Mouse (Mus musculus) intestine, embryonic 15.5 days (tissue): ENCODE results near the gene Mycn. TPM values are rescaled to one million over a fixed set of nuclear protein-coding genes. Genes with fewer than 3 reads are reported as not detected.

ENCODE experiments used
- ATAC-seq: fragments of 200-750 bp; cut with Nextera tagmentation; 2 replicates; pipeline ENCODE4 v1.8.0; 2017; ENCODE audit warnings: moderate TSS enrichment, moderate library complexity
- H3K27ac ChIP-seq: fragments of 300-500 bp; sonication (generic); 2 replicates; pipeline ENCODE4 v1.5.1; 2015; ENCODE audit warnings: mild to moderate bottlenecking, inconsistent platforms
- H3K27me3 ChIP-seq: fragments of 300-500 bp; sonication (generic); replicated peaks from 2 replicates; pipeline ENCODE4 v1.6.1; 2015; ENCODE audit warnings: inconsistent platforms
- H3K36me3 ChIP-seq: fragments of 300-500 bp; sonication (generic); 2 replicates; pipeline ENCODE4 v1.6.1; 2015; ENCODE audit warnings: inconsistent platforms
- H3K4me1 ChIP-seq: fragments of 300-500 bp; sonication (generic); replicated peaks from 2 replicates; pipeline ENCODE4 v1.6.1; 2015; ENCODE audit warnings: inconsistent platforms
- H3K4me2 ChIP-seq: fragments of 300-500 bp; sonication (generic); replicated peaks from 2 replicates; pipeline ENCODE4 v1.6.1; 2015; ENCODE audit warnings: mild to moderate bottlenecking, inconsistent platforms
- H3K4me3 ChIP-seq: fragments of 300-500 bp; sonication (generic); replicated peaks from 2 replicates; pipeline ENCODE4 v1.5.1; 2015; ENCODE audit warnings: inconsistent platforms
- H3K9ac ChIP-seq: fragments of 300-500 bp; sonication (generic); 2 replicates; pipeline ENCODE4 v1.6.1; 2015; ENCODE audit warnings: inconsistent platforms
- H3K9me3 ChIP-seq: fragments of 300-500 bp; sonication (generic); 2 replicates; pipeline ENCODE4 v1.6.1; 2016; ENCODE audit warnings: inconsistent platforms
- WGBS: fragments of 180-500 bp; shearing (Covaris S2); methylation state at CpG from one replicate; pipeline ENCODE4 v1.1.7; 2015; 5-methylcytosine and 5-hydroxymethylcytosine counted together
- polyA plus RNA-seq: library from polyadenylated mRNA; unstranded; fragments of >200 nt; fragmentation: Nextera tagmentation; extraction: Ambion mirVana; gene quantifications from 2 replicates; pipeline ENCODE4 v1.2.1, GENCODE M21; 2015

Mycn gene
- polyA plus RNA-seq, 1 experiment from 2014 or later = 89.8 TPM

DNA sequence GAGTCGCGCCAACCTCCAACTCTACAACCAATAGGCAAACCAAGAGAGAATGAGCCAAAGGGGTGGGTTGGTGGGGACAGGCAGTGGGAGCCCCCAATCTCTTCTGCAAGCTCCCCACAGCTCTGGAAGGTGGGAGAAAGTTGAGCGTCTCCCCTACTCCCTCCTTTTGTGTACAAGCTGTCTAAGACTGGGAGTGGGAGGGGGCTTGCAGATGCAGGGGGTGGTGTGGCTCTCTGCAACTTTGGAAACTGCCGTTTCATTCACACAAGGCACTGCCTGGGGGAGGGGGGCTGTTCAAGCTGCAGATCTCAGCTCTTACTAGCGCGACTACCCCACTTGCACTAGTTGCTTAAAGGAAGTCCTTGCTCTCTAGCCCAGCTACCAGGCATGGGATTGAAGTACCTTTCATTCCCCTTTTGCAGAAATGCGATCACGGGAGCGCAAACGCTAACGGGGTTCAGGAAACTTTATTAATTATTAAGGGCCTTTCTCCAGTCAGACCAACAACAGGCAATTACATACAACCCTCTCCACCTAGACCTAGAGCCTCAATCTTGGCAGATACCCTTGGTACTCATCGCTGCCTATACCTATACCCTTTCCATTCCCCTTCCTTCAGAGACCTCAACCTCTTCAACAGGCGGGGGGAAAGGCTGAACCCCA, 1.1 kb downstream of the Mycn start:
- Histone ChIP-seq H3K4me1 (peaks cover 20% of the 10 kb centered on the region), H3K9ac (peak overlapping the region; percentile 85), H3K36me3 (0 out of 2 replicates have a peak, but pooled peaks cover 5% of the 10 kb centered on the region), H3K9me3 (no peaks in the 10 kb centered on the region), H3K4me2 (peak overlapping the region; percentile 76), H3K4me3 (peak overlapping the region; percentile 78), H3K27me3 (no peaks in the 10 kb centered on the region), H3K27ac (peak overlapping the region; percentile 90)
- 1% methylated on average over 13 of the region's 13 CpGs for WGBS
- no peak for ATAC-seq

DNA sequence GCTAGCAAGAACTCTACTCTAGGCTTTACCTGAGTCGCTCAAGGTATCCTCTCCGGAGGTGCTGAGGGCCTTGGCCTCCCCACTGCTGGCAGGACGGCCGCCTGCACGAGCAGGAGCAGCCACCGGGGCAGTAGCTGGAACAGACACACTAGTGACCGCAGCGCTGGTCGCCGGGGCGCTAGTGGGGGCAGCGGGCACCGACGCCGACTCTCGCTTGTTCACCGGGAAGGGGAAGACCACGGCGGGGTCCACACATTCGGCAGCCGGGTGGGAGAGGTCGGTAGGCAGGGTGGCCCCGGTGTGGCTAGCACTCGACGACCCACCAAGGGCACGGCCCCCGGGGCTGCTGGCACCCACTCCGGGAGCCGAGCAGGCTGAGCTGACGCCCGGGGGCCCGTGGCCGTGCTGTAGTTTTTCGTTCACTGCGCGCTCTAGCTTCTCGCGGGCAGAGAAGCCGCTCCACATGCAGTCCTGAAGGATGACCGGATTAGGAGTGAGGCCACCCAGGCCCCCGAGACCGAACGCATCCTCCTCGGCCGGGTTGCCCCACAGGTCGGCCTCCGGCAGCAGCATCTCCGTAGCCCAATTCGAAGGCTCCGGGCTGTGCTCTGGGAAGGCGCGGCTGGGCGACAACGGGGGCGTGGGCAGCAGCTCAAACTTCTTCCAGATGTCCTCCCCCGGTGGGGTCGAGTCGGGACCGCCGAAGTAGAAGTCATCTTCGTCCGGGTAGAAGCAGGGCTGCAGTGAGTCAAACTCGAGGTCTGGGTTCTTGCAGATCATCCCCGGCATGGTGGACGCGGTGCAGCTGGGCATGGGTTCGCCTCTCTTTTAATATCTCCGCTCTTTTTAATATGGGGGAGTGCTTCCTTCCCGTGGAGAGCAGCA, 1.9 kb downstream of the Mycn start:
- 1% methylated on average over 69 of the region's 69 CpGs for WGBS

DNA sequence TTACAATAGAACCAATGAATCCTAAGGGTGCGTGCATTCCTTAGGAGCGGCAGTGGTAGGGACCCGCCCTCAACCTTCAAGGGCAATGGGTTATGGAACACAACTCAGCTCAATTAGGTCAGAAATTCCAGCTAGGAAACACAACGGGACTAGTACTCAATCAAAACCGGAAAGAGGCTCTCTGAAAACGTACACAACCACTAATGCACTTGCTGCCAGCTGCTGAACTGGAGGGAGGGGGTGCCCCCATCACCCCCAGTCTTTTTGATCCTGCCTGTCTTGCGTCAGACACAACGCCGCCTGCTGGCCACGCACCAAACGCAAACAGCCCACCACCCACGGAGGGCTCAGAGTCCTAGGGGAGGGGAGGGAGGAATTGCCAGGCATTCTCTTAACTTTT, 2.9 kb downstream of the Mycn start:
- ATAC-seq = peak; percentile 27
- H3K9me3 ChIP-seq = no peaks in the 10 kb centered on the region

More for the DNA sequence above, 1.9 kb downstream of the Mycn start:
- peak overlapping the region; percentile 90 for H3K27ac ChIP-seq
- H3K9ac ChIP-seq = peak overlapping the region; percentile 85
- no peaks in the 10 kb centered on the region for H3K9me3 ChIP-seq
- no peaks in the 10 kb centered on the region for H3K27me3 ChIP-seq
- peak overlapping the region; percentile 76 for H3K4me2 ChIP-seq
- H3K4me1 ChIP-seq = peaks cover 17% of the 10 kb centered on the region; the same call in 1 of the 2 replicates
- no peak for ATAC-seq
- H3K4me3 ChIP-seq = peak overlapping the region; percentile 78
- 0 out of 2 replicates have a peak, but pooled peaks cover 5% of the 10 kb centered on the region for H3K36me3 ChIP-seq

DNA sequence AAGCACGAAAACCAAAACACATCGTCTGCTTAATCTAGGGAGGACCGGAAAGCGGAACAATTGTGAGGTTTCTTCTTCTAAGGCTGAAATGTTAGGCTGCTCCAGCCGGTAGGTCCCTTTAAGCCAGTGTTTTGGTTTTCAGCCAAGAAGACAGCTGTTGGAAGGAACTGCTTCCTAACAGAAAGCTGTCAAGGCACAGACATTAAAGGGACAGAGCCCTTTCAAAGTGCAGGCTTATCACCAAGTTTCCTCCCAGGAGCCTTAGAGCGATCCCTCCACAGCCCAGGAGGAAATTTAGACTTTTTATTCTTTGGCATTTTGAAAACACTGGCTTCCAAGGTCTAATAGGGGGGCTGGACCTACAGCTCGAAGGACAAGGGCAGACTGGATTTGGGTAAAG, 3.4 kb downstream of the Mycn start:
- WGBS = 2% methylated on average over 7 of the region's 7 CpGs
- H3K27me3 ChIP-seq = no peaks in the 10 kb centered on the region
- H3K4me1 ChIP-seq = peaks cover 17% of the 10 kb centered on the region; the same call in 1 of the 2 replicates
- ATAC-seq = 0 out of 2 replicates have a peak, but pooled peaks have one; percentile 1
- peak overlapping the region; percentile 76 for H3K4me2 ChIP-seq
- peak overlapping the region; percentile 78 for H3K4me3 ChIP-seq
- H3K27ac ChIP-seq = peak overlapping the region; percentile 90
- H3K9me3 ChIP-seq = no peaks in the 10 kb centered on the region
- peak overlapping the region; percentile 85; the same call in 1 of the 2 replicates for H3K9ac ChIP-seq
- H3K36me3 ChIP-seq = 0 out of 2 replicates have a peak, but pooled peaks cover 7% of the 10 kb centered on the region

More for the DNA sequence above, 2.9 kb downstream of the Mycn start:
- Histone ChIP-seq H3K4me3 (peak overlapping the region; percentile 78), H3K4me1 (peaks cover 17% of the 10 kb centered on the region; the same call in 1 of the 2 replicates), H3K27me3 (no peaks in the 10 kb centered on the region), H3K4me2 (peak overlapping the region; percentile 76), H3K27ac (peak overlapping the region; percentile 90), H3K36me3 (0 out of 2 replicates have a peak, but pooled peaks cover 7% of the 10 kb centered on the region), H3K9ac (peak overlapping the region; percentile 85)
- under 1% methylated on average over 12 of the region's 12 CpGs for WGBS

DNA sequence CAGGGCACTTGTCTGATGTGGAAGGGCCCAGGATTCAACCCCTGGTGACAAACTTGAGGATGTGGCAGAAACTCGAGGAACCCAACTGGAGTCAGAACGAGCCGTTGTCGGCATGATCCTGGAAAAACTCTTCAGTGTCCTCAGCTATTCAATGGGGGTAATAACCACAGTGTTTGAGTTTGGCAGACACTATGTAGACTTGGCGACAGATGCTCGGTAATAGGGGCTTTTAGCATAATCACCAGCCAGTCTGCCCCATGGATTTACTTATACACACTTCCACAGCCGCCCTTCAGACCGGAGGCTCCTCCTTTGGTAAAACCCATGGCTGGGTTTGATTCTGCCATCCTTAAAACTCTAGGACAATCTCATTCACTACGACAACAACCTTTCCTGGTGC, 4.0 kb downstream of the Mycn start:
- Histone ChIP-seq H3K36me3 (0 out of 2 replicates have a peak, but pooled peaks cover 7% of the 10 kb centered on the region), H3K9me3 (no peaks in the 10 kb centered on the region), H3K4me3 (peak overlapping the region; percentile 78), H3K27me3 (no peaks in the 10 kb centered on the region), H3K27ac (no peak overlapping the region), H3K9ac (peak overlapping the region; percentile 85; the same call in 1 of the 2 replicates), H3K4me2 (peak overlapping the region; percentile 76), H3K4me1 (peaks cover 17% of the 10 kb centered on the region; the same call in 1 of the 2 replicates)
- 22% methylated on average over 9 of the region's 9 CpGs for WGBS
- no peak for ATAC-seq

DNA sequence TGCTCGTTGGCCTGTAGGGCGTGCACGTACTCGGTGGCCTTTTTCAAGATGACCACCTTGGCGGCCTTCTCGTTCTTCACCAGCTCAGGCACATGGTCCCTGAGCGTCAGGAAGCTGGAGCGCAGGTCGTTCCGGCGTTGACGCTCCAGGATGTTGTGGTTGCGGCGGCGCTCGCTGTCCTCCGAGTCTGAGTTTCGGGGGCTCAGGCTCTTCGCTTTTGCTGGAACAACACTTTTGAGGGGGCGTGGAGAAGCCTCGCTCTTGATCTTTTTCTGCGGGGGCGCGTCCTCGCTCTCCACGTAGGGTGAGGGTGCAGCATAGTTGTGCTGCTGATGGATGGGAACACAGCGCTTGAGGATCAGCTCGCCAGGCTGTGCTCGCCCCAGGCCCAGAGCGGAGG, 4.6 kb downstream of the Mycn start:
- Histone ChIP-seq H3K4me3 (peak overlapping the region; percentile 78; the same call in 1 of the 2 replicates), H3K27ac (no peak overlapping the region), H3K4me1 (peaks cover 17% of the 10 kb centered on the region; the same call in 1 of the 2 replicates), H3K9ac (peak overlapping the region; percentile 85; the same call in 1 of the 2 replicates), H3K27me3 (no peaks in the 10 kb centered on the region), H3K36me3 (0 out of 2 replicates have a peak, but pooled peaks cover 7% of the 10 kb centered on the region), H3K9me3 (no peaks in the 10 kb centered on the region), H3K4me2 (peak overlapping the region; percentile 76)
- WGBS = 69% methylated on average over 30 of the region's 30 CpGs
- ATAC-seq = no peak

DNA sequence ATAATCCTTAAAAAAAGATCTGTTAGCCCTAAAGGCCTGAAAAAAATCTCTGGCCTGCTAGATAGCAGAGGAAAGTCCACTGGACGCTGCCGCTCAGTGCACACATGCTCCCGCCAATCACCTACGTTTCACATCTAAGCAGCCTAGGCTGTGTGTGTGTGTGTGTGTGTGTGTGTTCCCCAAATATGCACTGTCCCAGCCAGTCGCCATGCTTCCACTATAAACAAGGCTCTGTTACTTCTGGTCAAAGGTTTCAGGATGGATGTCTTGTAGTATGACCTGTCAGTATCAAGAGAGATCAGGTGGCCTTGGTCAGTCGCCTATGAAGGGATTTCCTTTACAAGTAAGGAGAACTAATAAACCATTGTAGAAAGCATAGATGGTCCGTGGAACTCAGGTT, 9.5 kb downstream of the Mycn start:
- ATAC-seq = no peak
- no peak overlapping the region for H3K27ac ChIP-seq

DNA sequence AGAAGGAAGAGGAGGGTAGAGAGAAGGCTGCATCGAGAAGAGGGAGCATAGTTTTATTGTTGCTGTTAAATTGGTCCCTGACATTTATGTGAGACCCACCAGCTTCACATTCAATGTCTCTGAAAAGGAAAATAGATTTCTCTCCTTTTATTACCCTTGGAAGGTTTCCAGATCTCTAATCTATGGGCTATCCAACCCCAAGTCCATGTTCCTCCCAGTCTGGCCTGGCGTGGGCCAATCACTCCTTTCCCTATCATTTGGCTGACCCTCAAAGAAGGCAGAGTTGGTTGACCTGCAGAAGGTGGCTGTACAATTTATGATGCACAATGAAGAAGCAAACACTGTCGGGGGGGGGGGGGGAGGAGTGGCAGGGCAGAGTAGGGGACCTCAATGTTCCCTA, 13.5 kb downstream of the Mycn start:
- ATAC-seq = peak; percentile 36
- H3K9me3 ChIP-seq = no peaks in the 10 kb centered on the region
- no peak overlapping the region for H3K4me3 ChIP-seq
- no peak overlapping the region for H3K4me2 ChIP-seq
- WGBS = 46% methylated on average over 3 of the region's 3 CpGs
- no peak overlapping the region for H3K27ac ChIP-seq
- H3K36me3 ChIP-seq = no peaks in the 10 kb centered on the region
- H3K27me3 ChIP-seq = no peaks in the 10 kb centered on the region
- no peak overlapping the region for H3K9ac ChIP-seq
- H3K4me1 ChIP-seq = no peaks in the 10 kb centered on the region

More for the DNA sequence above, 9.5 kb downstream of the Mycn start:
- H3K36me3 ChIP-seq = 0 out of 2 replicates have a peak, but pooled peaks cover 6% of the 10 kb centered on the region
- H3K4me2 ChIP-seq = no peak overlapping the region
- H3K27me3 ChIP-seq = no peaks in the 10 kb centered on the region
- 75% methylated on average over 7 of the region's 7 CpGs for WGBS
- peaks cover 4% of the 10 kb centered on the region; the same call in 1 of the 2 replicates for H3K4me1 ChIP-seq
- no peak overlapping the region for H3K9ac ChIP-seq
- no peak overlapping the region for H3K4me3 ChIP-seq
- H3K9me3 ChIP-seq = no peaks in the 10 kb centered on the region

DNA sequence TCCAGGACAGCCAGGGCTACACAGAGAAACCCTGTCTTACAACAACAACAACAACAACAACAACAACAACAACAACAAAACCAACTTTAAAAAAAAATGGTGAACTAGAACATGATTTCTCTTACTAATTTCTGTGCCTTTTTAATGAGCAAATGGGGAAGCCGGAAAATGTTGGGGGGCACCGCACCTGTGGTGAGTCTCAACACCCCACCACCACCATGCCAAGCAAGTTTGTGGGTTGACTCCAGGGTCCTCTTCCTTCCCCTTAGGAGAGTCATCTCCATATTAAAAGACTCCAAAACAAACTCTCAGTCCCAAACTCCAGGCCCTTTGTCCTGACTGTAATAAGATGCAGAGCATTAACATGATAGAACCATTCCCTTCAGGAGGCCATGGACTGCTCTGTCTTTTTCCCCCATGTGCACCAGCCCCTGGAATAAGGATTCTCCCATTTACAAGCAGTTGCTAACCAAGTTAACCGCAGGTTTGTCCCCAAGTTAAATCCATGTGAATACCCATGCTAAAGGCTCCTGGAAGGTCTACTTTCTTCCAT, 14.7 kb downstream of the Mycn start:
- Histone ChIP-seq H3K27ac (no peak overlapping the region), H3K27me3 (no peaks in the 10 kb centered on the region), H3K4me3 (no peak overlapping the region), H3K36me3 (no peaks in the 10 kb centered on the region), H3K9me3 (no peaks in the 10 kb centered on the region), H3K9ac (no peak overlapping the region), H3K4me1 (no peaks in the 10 kb centered on the region), H3K4me2 (no peak overlapping the region)
- ATAC-seq = no peak
- WGBS = 90% methylated on average over 3 of the region's 3 CpGs

DNA sequence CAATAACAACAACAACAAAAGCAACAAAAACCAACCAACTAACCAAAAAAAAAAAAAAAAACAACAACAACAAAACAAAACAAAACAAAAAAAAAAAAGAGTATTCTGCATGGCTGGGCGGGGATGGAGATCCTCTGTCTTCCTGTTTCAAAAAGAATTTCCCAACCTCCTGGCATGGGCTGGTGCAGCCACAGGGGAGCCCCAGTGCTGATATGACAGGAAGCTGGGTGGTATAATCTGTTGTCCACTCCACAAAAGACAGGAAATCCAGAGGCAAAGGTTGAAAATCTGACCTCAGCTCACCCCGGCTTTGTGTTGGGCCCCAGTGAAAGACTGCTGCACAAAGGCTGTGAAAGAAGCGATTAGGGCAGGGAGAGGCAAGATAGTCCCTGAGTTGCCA, 17.3 kb downstream of the Mycn start:
- H3K9me3 ChIP-seq = no peaks in the 10 kb centered on the region
- no peak overlapping the region for H3K9ac ChIP-seq
- no peak overlapping the region for H3K27ac ChIP-seq
- 84% methylated on average over 3 of the region's 3 CpGs for WGBS
- H3K4me2 ChIP-seq = no peak overlapping the region
- H3K36me3 ChIP-seq = no peaks in the 10 kb centered on the region
- H3K27me3 ChIP-seq = no peaks in the 10 kb centered on the region
- no peak overlapping the region for H3K4me3 ChIP-seq
- H3K4me1 ChIP-seq = 0 out of 2 replicates have a peak, but pooled peaks cover 4% of the 10 kb centered on the region
- ATAC-seq = no peak

DNA sequence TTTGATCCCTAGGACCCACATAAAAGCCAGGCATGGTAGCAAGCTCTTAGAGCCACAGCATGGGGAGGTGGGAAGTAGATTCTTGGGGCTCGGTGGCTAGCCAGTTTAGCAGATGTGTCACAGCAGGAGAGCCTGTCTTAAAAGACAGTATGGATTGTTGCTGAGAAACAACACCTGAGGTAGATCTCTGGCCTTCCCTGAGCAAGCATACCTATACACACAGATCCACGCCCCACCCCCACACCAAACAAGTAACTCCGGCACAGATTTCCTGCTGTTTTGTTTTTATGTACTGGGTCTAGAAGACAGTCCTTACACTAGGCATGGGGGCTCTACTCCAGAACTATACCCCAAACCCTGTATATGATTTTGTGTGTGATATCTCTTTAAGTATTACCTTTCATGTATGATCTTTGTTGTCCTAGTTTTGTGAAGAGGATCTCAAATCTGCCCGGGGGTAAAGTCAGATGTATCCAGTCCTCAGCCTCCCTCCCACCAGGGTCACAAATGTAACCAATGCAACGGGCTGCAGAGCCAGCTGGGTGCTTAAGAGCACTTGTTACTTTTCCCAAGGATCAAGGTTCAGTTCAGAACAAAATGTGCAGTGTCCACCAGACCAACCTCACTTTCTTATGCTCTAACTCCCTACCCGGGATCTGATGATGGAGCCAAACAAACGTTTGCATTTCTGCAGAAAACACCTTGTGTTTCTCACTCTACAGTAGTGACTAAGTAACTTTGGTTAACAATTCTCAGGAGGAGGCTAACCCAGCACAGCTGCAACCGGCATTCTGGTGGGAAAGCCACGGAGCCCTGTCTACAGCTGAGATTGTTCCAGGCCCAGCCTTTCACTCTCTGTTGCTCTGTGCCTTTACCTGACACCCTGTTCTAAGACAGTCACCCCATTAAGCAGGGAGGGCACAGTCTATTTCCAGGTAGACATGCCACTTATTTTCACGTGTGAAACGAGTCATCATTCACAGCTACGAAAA, 21.3 kb downstream of the Mycn start:
- Histone ChIP-seq H3K9me3 (no peaks in the 10 kb centered on the region), H3K4me3 (no peak overlapping the region), H3K27me3 (no peaks in the 10 kb centered on the region), H3K9ac (no peak overlapping the region), H3K4me2 (no peak overlapping the region), H3K4me1 (0 out of 2 replicates have a peak, but pooled peaks cover 7% of the 10 kb centered on the region), H3K27ac (no peak overlapping the region), H3K36me3 (no peaks in the 10 kb centered on the region)
- 36% methylated on average over 12 of the region's 12 CpGs for WGBS
- ATAC-seq = peak; percentile 69
